Mouse (Mus musculus) liver, postnatal 0 days (tissue): Measurements from ENCODE around the gene Trim29.

ENCODE experiments used
- CTCF ChIP-seq: sonication (generic); IDR thresholded peaks from 2 replicates; pipeline ENCODE4 v1.5.1; 2016; ENCODE audit warnings: antibody characterized with exemption, low read depth
- EP300 ChIP-seq: IDR thresholded peaks from 2 replicates; pipeline ENCODE4 v1.6.1; 2016; ENCODE audit warnings: antibody characterized with exemption, low read depth, mild to moderate bottlenecking

- TF ChIP-seq CTCF (no peak), EP300 (no peak)
Measured at GRCm38 (mm10) chr9:43313805-43314204, 3.2 kb downstream of the Trim29 start.
